Mouse (Mus musculus): ENCODE results near the gene Rbms3.
A peak's percentile ranks its signal among the peaks of the same experiment; 100 is the strongest.

Gene Rbms3

DNA sequence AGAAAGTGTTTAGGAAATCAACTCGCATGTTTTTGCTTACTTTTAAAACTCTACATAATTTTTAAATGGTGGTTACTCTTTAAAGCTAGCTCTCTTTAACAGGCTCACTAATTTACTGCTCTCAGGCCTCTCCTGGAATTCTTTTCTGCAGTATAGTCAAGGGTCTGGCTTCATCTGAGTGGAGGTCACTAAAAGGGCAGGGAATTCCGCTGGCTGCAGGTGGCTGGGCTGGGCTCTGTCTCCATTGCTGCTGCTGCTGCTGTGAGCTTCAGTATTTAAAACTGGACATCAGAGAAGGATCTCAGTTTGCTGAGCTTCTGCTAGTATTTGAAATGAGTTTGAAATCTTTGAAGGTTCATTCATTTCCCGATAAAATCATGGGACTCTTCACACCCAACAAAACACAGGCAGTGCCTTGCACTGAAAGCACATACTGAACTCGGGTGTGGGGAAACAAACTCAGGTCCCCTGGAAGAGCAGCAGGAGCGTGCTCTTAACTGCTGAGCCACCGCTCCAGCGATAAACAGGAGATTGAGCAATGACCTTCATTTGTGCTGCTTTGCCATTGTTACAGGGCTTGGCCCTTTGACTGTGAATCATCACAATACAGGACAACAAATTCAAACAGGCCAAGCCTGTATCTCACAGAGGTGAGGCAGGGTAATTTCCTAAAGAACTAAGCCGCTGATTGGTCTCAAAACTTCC is 990.0 kb downstream of the Rbms3 start:
- DNase-seq (ENCODE audit: low read depth, low spot score), result peak; percentile 51

DNA sequence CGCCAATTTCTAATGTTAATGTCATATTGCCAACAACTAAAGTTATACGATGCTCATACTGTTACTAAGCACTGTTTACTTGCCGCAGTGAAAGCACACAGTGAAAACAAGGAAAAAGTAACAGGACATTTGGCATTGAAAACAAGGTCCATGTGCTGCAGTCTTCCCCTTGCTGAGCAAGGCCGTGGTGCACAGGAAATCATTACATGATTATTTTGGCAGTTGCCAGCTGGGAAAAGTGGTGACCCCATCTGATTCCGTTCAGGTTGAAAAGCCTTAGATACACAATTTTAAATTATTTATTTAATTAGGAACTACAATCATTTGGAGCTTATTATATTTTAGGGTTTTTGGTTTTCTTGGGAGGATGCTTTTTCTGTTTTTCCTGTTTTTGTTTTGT is 995.9 kb downstream of the Rbms3 start:
- no peak for DNase-seq (ENCODE audit: low read depth, low spot score)

DNA sequence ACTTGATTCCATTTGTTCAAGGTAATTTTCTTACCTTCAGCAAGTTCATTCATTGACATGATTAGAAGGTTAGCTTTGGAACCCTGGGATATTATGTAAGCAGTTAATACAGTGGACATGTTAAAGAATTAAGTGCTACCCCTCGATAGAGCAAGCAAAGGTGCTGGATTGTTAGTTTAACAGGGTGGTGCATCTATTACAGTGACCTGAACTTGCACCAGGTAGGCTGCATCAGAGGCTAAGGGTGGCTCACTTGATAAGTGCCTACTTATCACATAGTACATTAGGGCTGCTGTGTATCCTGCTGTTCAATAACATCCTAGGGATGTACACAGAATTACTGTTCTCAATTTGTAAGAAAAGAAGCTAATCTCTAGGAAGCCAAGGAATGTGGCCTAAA is 996.6 kb downstream of the Rbms3 start:
- no peak for DNase-seq (ENCODE audit: low read depth, low spot score)

DNA sequence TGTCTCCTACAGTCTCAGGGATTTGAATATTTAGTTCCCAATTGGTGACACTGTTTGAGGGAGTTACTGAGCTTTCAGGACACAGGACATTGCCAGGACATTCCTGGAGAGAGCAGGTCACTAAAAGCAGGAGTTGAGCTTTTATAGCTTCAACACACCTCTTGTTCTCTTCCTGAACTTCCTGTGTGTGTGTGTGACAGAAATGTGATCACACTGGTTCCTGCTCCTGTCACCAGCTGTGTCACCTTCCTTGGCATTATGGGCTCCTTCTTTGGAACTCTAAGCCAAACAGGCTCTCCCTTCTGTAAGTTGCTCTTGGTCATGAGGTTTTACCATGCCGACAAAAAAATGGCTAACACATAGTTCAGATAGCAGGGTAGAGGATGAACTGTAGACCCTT is 997.9 kb downstream of the Rbms3 start:
- no peak for DNase-seq (ENCODE audit: low read depth, low spot score)

DNA sequence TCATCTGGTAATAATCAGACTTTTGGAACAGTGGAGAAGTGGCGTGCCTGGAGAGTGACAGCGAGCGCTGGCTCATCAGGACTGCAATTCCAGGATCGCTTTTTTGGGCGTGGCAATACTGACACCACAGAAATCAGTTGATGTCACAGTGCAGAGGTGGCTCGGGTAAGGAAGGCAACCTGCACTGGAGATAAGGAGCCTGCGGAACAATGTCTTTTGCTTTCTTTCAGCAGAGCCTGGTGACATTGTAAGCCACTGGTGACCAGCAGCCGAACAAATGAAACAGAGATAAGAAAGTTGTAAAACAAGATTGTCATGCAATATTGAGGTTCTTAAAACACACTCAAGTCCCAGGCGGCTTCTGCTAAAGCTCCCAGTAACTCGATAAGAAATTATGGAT is 998.9 kb downstream of the Rbms3 start:
- DNase-seq (ENCODE audit: low read depth, low spot score), result no peak

DNA sequence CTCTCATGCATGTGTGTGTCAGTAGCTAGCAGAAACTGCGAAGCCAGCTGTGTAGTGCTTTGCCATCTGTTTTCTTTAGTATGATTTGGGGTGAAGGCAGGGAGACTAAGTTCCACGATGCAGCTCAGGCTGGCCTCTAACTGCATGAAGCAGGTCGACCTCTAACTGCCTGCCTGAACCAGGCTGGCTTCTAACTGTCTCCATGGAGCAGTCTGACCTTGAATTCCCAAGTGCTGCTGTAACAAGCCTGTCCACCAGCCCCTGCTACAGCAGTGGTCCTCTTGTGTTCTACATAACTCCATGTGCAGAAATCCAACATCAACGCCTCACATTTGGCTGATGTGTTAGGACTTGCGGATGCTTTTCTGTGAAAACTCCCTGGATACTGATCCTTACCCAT is 1009.3 kb downstream of the Rbms3 start:
- no peak for DNase-seq (ENCODE audit: low read depth, low spot score)

DNA sequence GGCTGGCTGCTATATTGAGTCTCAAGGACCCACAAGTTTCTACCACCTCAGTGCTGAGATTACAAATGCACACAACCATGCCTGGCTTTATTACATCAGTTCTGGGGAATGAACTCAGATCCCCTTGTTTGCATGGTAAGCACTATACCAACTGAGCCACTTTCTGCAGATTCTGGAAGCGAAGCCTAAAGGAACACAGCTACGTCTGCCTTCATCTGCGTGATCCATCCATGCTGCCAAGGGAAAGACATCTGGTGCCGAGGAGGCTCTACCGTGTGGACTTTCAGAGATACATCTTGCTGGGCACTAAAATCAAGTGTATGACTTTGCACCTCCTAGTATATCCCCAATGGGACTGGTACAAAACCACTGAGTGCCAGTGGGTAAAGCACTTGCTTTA is 1010.8 kb downstream of the Rbms3 start:
- DNase-seq (ENCODE audit: low read depth, low spot score), result no peak

DNA sequence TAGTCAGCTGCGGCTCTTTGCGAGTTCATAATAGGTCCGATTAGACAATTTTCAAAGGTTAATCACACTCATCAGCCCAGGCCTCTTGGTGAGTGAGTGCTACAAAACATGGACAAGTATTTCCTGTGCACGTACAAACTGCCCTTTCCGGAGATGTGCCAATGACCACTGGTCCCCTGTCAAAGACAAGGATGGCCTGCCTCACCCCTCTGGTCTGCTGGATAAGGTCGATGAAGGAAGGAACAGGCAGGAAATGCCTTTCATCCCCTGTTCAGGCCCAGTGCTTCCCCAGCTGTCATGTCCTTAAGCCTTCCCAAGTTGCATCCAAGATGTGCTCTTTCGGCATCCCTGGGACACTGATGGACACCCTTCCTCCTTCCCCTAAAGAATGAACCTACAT is 1016.4 kb downstream of the Rbms3 start:
- DNase-seq (ENCODE audit: low read depth, low spot score), result no peak

DNA sequence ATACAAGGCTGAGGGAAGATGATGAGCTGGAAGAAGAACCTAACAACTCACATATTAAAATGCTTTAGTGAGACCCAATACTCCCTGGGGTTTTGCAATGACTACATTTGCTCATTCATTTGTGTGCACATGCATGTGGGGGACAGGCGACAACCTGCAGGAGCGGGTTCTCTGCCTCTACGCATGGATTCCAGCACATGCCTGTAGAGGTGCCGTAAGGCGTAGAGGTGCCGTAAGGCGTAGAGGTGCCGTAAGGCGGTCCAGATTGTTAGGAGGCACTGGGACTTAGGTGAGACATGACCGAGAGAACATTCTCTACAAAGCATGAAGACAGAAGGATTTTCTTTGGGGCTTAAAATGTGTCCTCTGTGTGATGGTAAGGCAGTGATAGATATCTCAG is 1033.7 kb downstream of the Rbms3 start:
- no peak for DNase-seq (ENCODE audit: low read depth, low spot score)

DNA sequence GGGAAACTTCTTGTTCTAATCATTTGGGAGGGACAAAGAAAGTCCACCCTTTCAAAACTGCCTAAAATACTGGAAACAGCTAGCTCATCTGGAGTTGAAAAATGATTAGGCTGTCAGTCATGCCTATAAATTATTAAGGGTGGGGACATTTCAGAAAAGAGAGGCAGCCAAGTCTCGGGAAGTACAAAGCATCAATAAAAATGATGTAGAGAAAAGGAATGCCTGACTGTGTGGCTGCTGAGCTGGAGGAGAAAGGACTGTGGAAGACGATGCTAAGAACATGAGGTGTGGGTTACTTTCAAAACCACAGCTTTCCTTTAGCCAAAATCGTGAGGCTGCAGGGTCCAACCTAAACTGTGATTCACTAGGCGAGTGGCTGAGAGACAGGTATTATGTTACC is 1037.2 kb downstream of the Rbms3 start:
- no peak for DNase-seq (ENCODE audit: low read depth, low spot score)

DNA sequence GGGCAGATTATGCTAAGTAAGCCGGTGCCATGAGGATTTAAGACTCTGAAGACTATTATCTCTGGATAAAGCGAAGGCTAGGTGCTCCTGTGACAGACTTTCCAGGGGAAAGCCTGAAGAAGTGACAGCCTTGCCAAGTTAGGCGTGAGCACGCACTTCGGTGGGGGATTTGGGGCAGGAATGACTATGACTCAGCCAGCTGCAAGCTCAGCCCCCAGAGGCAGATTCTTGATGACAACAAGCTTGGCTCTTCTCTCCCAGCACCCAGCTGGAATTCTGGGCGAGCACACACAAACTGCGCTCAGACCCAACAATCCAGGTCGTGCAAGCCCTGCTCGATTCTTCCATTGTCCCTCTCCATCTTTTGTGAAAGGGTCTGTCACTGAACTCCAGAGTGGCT is 1038.6 kb downstream of the Rbms3 start:
- no peak for DNase-seq (ENCODE audit: low read depth, low spot score)

DNA sequence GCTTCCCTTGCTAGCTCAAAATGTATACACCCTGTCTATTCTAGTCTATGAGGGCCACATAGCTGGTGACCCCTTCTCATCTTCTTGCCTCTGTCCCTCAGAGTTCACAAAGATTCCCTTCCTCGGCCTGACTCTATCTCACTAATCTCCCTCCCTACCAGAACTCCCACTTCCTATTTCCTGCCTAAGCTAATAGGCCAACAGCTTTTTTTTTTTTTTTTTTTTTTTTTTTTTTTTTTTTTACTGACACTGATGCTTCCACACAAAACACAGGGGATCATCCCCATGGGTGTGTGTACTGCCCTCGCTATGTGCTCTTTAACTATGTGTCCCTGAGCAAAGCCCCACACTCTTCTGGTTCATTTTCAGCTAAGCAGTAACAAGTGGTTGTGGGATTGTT is 1060.0 kb downstream of the Rbms3 start:
- DNase-seq (ENCODE audit: low read depth, low spot score), result no peak

DNA sequence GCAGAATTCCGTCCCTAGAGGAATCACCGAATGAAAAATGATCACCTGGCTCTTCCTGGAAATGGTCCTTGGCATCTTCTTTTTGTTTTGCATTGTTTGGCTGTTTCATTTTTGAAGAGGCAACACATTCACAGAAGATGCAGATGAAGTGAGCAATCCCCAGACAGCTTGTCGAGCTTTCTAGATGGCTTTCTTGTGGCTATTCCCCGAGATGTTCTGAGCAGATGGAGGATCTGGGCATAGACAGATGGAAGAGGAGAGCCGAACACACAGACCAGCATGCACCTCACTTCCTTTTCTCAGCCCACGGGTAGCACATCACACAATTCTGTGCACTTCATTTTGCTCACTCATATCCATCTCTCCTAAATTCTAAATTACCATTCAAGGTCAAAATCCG is 1063.0 kb downstream of the Rbms3 start:
- no peak for DNase-seq (ENCODE audit: low read depth, low spot score)

DNA sequence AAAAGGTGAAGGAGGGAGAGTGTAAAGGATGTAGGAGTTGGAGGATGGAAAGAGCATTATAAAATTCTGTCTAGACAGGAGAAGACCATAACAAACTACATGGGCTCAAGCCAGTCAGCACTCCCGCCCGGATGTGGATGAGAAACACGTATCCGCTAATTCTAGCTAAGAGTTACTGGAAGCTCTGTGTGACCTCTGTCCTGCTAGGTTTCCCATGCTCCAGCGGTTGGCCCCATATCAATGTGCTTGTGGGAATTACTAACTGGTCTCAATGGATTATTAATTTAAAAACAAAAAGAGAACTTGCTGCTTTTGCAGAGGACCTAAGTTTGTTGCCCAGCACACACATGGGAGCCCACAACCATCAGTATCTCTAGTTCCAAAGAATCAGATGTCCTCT is 1071.9 kb downstream of the Rbms3 start:
- DNase-seq (ENCODE audit: low read depth, low spot score), result no peak

DNA sequence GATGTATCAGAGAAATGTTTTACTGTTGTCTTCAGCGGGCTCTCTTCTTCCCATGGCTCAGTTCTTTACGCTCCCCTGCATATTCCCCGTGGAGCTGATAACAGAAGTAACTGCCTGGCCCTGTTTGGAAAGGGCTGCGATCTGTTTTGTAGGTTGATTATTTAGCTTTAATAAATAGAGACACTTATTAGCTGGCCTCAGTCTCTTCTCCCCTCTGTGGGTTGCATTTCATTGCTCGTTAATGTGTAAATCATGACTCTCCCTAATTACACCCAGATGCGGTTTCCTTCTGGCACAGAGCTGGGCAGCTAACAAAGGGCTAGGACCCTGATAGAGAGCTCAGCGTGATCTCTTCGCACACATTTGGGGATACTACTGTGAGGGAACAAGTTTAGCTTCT is 1073.1 kb downstream of the Rbms3 start:
- DNase-seq (ENCODE audit: low read depth, low spot score), result peak; percentile 74

DNA sequence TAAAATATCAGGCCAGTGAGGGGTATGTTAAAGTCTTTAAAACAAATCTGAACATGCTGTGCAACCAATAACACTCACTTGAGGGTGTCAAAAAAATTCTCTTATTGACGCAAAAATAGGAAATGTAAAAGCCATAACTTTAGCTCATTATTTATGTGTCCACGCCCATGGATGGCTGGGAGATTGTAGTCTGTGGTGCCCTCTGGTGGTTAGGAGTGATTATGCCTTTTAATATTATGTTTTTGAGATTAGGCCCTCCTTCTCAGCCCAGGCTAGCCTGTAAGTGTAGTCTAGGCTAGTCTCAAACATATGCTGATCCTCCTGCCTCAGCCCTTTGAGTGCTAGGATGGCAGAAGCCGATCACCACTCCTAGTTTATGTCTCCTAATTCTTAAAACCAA is 1076.5 kb downstream of the Rbms3 start:
- DNase-seq (ENCODE audit: low read depth, low spot score), result peak; percentile 33

DNA sequence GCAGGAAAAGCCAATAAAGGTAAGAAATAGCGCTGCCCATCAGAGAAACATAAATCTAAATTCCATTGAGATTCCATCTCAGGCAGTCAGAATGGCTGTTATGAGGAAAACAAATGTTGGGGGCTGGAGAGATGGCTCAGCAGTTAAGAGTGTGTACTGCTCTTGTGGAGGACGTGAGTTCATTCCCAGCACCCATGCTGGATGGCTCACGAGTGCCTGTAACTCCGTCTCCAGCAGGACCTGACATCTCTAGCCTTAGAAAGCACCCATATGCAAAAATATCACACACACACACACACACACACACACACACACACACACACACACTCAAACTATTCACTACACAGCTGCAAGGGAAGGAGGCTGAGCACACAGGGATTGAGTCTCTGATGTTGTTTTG is 1083.6 kb downstream of the Rbms3 start:
- no peak for DNase-seq (ENCODE audit: low read depth, low spot score)

DNA sequence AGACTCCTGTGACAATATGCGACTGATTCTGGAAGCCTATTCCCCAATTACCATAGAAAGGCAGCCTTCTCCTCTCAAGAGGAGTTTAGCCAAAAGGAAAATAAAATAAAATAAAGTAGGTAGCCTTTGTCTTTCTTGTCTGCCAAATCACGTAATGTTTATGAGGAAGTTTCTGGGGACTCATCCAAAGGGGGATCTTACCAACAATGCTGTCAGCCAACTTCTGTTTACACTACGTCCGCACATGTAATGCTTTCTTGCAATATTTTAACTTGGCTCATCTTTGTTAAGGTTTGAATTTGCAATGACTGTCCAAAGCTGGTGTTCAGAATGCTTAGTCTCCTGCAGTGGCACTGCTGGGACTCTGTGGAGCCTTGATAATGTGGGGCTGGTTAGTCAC is 1086.9 kb downstream of the Rbms3 start:
- no peak for DNase-seq (ENCODE audit: low read depth, low spot score)

DNA sequence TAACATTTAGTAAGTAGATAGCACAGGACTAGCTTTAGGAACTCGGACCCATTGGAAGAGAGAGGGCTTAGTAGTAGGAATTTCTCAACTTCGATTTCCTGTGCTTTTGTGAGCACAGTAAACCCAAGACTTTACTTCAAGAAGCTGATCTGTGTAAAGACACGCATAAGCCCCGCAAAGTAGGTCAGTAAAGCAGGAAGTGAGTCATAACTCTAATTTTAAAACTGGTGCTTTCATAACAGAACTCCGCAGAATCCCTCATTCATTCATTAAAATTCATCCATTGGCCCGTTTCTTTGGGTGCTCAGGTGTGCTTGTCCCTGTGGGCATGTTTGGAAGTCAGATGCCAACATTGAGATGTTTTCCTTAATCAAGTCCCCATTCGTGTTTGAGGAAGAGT is 1087.7 kb downstream of the Rbms3 start:
- no peak for DNase-seq (ENCODE audit: low read depth, low spot score)

DNA sequence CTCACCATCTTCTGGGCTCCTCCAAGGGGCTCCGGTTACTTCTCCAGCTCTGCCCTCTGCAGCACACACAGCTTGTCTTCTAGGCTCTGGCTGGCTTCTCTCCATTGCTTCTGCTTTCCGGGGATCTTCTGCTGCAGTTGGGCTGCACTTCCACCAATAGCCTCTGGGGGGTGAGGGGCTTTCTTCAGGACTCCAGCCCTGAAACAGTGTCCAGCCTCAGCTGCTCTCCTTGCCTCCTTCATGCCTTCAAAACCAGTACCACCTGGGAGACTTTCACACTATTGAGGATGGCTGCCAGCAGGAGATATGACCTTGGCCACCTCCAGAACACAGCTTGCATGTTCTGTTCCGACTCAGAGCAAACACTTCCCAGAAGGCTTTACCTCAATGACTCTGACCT is 1094.0 kb downstream of the Rbms3 start:
- no peak for DNase-seq (ENCODE audit: low read depth, low spot score)

DNA sequence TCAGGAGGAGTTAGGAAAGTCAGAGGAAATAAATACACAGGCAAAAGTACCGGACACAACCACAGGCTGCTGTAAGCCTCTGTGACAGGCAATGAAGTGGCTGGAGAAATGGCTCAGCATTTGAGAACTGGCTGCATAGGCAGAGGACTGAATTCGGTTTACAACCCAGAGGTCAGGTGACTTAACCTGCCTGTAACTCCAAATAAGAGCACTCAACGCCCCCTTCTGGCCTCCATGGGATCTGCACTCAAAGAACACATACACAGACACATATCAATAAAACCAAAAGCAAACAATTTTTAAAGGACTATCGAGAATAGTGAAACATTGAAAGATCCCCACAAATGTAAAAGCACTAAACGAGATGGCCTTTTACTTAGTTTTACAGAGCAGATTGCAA is 1096.3 kb downstream of the Rbms3 start:
- no peak for DNase-seq (ENCODE audit: low read depth, low spot score)

DNA sequence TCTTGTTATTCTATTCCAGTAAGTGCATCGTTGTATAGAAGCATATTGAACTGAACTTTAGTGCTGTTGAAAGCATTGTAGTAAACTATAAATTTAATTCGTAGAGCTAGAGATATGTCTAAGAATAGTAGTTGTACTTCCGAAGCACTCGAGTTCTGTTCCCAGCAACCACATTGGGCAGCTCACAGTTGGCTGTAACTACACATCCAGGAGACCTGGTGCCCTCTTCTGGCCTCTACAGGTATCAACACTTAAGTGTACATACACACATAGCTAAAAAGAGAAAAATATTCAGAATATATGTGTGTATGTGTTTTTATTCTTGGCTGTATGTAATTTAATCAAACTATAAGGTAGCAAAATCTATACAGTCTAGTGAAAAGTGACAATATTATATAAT is 1098.6 kb downstream of the Rbms3 start:
- no peak for DNase-seq (ENCODE audit: low read depth, low spot score)

DNA sequence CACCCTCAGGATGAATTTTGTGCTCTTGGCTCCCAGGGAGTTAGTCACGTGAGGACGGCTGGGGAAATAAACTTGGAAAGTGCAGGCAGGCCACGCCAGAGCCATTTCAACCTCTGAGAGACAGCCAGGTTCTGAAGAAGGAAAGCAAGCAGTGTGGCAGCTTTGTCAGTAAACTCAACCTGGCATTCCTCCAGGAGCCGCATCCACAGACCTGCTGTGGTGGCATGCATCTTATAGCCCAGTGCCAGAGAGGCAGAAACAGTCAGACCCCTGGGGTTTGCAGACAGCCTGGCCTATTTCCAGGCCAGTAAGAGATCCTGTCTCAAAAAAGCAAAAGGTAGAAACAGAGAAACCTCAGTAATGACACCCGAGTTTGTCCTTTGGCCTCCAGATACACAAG is 1105.3 kb downstream of the Rbms3 start:
- no peak for DNase-seq (ENCODE audit: low read depth, low spot score)
